Mouse (Mus musculus): ENCODE data around the gene Ramp3.

DNA sequence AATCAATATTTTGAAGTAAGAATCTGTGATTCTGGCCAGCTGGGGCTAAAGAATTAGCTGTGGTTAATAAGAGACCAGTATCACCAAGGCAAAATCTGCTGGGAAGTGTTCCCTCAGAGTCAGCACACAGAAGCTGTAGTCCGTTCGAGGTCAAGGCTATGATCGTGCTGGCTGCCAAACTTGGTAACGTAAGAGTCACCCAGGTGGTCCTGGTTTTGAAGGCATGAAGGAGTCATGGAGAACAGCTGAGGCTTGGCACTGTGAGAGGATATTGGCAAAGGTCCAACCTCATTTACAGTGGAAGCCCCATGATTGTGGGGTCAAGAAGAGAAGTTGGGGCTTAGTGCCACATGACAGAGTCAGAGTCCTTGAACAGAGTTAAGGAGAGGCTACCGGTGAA lies 68.6 kb downstream of the Ramp3 start:
- TF ChIP-seq CTCF (IDR thresholded peaks at IDR 0.05), result no peak
- no peak for TF ChIP-seq POLR2A (IDR thresholded peaks at IDR 0.05; ENCODE audit: insufficient read depth, low read depth, low read length)

All from heart, adult 2 months (tissue).